Mouse (Mus musculus) monocyte, adult 5-6 weeks (primary cell): ENCODE results near the gene Fam214b. TPM values are rescaled to one million over a fixed set of nuclear protein-coding genes. Genes with fewer than 3 reads are reported as not detected.

ENCODE experiments used
- ATAC-seq: fragments of 153-309, 156-312 bp; replicated peaks from 2 replicates; pipeline ENCODE4 v1.8.0; 2017; ENCODE audit warnings: mild to moderate bottlenecking; ENCODE audit not compliant: low TSS enrichment, insufficient number of reproducible peaks, severe bottlenecking, poor library complexity, low FRiP score
- total RNA-seq: library from RNA; stranded (forward); fragments of 200-1000, 200-491, 200-594 nt; gene quantifications from 3 replicates; pipeline ENCODE4 v1.2.3, GENCODE M21; 2017

The Fam214b gene
- total RNA-seq, 1 experiment from 2014 or later: 35.6 TPM

DNA sequence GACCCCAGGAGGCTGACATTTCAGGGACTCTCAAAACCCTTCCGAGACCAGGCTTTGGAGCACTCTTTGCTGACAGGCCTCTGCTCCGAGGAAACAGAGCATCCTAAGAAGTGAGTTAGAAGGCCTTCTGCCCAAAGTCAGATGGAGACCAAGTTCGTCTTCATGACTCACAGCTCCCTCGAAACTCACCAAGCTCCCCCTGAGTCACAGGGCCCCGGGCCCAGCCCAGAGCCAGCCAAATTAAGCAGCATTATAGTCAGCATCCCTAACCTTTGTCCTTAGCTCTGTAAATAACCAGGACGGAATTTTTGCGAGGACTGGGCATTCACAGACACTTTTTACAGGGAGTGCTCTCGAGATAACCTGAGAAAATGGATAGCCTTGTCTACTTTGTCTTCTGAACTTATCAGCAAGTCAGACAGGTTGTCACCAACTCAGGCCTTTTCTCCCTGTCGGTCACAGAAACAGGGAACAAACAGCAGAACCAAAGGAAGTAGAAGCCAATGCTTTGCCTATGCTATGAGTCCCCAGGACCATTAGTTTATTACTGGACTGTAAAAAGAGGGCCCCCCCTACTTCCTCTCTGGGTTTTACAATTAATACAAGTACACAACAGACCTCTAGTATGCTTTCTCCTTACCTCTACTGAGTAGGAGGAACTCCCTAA, 5.0 kb downstream of the Fam214b start:
- no peak for ATAC-seq

DNA sequence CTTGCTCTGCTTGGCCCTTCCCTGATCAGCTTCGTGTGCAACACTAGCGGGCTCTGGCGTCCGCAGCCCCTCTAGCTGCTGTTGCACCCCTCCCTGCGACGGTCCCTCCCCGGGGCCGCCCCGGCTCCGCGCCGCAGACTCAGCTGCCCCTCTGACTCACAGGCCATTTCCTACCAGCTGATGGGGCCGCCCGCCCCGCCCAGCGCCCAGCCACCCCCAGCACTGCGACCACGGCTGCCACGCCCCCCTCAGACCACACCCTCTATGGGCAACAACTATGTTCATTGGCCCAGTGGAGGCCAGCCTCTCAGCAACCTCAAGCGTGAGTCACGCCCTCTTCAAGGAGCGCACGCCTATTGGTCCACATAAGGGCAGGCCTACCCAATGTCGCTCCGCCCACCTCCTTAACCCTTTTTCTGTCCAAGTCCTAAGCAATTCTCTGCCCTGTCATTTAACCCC, 5.9 kb downstream of the Fam214b start:
- peak; percentile 86 for ATAC-seq

DNA sequence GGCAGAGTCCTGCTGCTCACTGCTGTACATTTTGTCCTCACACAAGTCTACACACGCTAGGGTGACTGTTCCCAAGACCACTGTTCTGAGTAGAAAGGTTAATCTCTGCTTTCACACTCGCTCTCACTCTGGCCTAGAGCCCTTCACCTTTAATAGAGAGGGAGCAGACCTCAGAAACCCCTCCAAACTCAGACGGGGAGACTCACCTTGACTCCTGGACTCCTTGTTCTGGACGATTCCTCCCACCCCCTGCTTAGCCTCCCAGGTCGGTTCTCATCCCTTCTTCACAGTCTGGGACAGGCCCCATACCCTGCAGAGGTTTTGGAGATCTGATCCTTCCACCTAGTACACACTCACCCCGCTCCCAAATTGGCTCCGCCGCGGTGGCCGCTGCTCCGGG, 6.4 kb downstream of the Fam214b start:
- no peak for ATAC-seq

DNA sequence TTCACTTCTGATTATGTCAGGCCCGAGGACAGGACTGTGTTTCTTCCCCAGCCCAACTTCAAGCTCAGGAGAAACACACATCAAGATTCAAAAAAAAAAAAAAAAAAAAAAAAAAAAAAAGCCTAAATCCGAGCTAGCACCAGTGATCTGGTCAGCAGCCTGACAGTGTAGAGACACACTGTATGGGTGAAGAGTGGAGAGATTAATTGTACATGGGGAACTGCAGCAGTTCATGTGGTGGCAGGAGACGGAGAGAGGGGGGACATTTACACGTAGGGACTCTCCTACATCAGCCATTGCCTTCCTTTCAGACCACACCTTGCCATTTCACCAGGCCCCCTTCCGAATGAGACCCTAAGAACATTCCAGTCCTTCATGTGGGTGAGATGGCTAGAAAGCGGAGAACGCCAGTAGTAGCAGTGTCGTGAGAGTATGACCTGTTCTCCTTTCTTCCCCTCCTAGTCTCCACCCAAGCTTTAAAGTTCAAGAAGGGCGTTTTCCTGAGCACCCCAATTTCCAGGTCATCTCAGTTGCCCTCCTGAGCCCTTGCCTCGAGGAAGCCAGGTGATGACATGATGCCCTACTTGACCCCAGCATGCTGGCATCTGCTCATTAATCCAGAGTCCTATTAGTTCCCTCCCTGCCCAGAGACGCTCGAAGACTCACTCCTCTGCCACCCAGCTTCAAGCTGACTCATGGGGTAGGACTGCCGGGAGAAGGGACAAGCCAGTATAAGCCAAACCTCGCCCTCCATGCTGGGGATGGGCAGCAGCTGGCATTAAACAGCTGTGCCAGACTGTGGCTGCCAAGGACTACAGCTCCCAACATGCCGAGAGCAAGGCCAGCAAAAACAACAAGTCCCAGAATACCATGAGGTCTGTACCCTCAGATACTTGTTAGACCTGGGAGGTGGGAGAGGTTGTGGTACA, 7.2 kb downstream of the Fam214b start:
- ATAC-seq: no peak

DNA sequence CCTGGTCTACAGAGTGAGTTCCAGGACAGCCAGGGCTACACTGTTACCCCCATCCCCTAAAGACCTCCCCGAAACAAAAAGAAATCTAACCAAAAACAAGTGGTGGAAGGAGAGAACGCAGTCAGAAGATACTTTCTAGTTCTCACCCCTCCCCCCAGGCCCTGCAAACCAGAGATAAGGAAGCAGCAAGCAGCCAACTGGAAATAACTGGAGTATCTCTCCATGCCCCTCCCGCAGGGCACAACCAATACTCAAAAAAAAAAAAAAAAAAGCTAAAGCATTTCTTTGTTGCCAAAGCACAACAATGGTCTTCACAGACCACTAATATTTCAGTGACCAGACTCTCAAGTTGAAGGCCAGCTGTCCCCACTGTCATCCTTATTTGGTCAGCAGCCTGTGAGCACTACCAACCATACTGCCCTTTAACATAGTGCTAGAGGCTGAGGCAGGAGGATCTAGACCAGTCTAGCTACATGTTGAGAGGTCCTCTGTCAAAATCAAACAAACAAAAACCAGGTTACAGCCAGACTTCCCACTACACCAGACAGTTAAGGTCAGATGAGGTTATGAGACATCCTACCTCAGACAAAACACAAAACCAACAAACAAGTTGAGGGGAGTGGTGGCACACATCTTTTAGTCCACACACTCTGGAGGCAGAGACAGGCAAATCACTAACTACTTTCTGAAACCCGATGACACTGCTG, 8.0 kb downstream of the Fam214b start:
- no peak for ATAC-seq

DNA sequence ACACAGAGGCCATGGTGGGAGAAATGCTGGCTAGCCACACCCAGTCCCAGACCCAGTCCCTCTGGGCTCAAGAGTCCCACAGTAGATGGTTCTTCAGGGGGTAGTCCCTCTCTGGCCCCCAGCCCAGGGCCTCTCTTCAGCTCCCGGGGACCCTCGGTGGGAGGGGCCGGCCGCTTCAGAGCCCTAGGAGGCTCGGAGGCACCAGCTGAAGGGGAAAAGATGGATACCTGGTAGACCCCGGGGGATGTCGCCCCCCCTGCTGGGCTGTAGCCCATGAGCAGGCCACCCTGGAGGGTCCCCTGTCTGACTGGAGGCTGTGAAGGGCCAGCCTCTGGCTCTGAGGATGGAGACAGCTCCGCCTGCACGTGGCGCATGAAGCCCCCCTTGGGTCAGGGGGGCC, 9.7 kb downstream of the Fam214b start:
- no peak for ATAC-seq

DNA sequence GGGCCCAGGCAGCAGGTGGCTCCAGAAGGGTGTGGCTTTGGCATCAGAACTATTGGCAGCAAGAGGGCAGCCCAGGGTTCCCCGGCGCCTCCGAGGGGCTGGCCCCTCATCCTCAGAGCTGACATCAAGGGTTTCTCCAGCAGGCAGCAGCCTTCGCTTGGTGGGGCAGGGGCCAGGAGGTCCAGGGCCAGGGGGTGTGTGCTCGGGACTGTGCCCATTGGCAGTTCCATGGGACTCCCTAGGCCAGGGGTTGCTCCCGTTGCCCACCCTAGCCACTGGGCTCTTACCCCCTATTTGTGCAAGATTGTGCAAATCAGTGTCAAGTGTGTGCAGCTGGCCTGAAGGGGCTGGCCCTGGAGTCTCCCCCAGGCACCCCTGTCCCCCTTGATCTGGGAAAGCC, 10.2 kb downstream of the Fam214b start:
- no peak for ATAC-seq

DNA sequence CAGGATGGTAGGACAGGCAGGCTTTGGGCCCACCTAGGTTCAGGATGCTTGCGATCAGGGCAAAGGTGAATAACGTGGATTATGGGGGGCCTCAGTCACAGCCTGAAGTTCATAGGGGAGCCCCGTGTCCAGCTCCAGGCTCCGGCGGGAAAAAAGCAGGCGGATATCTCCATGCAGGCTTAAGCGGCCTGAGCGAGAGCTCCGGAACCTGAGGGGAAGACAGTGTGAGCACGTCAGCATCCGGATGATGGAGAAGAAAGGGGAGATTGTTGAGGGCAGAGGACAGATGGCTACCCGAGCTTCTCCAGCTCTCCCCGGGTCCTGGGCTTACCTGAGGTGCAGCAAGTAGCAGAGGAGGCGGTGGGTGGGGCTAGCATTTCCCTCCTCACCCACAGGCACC, 12.5 kb downstream of the Fam214b start:
- no peak for ATAC-seq

DNA sequence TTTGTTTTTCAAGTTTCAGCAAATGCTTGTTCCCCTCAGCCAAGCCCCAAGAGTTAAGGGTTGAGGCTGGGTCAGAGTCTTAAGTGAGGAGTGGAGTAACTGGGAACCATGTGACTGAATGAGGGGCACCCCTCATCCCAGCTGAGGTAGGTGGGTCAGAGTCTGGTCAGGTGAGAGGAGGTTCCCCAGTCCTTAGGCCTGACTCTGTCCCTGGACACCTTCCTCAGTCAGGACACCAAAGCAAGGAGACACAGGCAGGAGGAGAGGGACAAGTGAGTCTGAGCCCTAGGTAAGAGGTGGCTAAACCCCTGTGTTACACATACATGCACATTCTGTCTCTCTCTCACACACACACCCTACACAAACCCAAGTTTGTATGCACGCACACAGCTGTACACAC, 13.5 kb downstream of the Fam214b start:
- no peak for ATAC-seq

DNA sequence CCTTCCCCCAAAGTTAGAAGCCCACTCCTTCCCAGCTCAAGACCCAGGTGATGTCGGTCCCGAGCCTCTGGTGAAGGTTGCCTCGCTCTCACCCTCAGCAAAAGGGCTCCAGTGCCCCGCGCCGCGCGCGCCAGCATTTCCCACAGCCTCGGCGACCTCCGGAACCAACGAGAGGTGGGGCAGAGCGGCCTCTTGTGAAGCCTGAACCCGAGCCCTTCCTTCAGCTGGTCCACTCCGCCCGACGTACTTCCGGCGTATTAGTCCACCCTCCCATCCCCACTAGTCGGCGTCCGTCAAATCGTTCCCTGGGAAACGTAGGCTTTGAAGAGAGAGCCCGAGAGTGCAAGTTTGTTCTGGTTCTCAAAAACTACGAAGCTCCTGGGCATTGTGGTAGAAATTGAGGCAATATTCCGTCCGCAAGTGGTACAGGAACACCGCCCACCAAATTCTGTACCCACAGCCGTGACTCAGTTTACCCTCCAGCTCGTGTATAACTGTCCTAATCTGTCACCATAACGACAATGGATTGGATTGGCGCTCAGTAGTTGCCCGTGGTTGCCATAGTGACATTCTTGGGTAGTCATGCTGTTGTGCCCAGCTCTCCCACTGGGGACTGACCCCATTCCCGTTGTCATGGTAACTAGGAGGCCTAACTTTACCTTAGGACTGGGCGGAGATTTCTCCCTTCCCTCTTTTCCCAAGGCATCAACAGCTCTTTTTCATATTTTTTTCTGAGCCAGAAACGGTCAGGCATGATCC, 14.6 kb downstream of the Fam214b start, which contains the start of gene Stoml2:
Stoml2 (minus strand) TSS at position 474 of the 759 bp plus-strand sequence.
- ATAC-seq: peak; percentile 96

DNA sequence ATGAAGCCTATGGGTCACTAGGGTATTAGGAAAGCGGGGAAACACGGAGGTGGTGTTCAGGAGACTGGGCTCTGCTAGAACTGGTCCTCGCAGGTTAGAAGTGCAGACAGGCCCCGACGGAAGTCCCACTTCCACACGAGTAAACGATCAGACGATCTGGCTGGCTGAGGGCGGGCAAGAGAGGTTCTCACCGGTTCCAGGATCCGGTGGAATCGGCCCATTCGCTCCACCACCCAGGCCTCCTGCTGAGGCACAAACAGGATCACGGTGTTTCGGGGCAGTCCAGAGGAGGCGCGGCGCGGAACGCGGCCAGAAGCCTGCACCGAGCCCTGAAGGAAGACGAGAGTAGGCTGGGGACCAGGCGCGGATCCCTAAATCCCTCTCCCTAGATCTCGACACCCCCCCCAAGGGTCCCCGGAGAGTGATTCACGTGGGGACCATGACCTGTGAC, 15.2 kb downstream of the Fam214b start:
- ATAC-seq: no peak

DNA sequence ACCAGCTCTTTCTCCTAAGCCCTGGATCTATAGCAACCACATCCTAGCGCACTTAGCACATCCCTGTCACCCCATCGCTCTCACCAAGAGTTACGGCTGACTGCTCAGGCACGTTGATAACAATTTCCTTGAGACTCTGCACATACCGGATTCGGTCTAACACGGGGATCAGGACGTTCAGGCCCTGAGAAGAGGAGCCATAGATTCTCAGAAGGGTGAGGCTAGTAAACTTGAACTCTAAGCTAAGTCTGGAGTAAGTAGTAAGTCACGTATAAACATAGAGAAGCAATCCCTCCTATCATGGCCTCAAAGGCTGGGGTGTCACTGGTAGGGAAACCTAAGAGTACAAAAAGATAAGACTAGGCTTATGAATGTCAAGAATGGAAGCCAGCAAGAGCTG, 15.7 kb downstream of the Fam214b start:
- ATAC-seq: no peak

DNA sequence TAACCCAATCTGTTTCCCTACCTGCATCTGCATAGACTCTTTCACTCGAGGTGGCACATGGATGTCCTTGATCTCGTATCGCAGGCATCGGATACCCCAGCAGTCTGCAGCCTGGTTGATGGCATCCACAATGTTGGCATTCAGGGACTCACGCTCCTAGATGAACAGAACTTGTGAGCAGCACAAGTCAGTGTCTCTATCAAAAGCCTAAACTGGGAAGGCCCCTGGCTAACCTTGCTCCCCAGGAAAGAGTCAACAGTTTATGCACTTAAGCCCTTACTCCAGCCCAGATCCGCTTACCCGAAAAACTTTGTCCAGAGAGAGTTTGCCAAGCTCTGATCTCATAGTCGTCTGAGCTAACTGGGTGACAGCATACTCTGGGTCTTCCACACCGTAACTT, 16.3 kb downstream of the Fam214b start:
- ATAC-seq: no peak

DNA sequence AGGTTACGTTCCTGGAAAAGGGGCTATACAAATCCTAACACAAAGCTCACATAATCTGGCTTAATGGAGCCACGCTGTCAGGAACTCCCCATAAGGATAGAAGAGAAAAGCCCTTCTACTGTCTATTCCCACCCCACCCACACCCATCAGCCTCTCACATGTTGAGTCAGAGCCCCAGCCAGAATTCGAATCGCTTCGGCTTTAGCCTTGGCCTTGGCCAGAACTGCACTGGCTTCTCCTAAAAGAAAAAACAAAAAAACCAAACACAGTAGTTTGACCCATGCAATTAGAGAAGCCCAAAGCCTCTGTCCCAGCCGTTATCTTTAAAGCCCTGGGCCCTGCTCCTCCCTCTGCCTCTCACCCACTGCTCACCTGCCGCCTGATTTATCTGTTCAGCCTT, 16.9 kb downstream of the Fam214b start:
- no peak for ATAC-seq

DNA sequence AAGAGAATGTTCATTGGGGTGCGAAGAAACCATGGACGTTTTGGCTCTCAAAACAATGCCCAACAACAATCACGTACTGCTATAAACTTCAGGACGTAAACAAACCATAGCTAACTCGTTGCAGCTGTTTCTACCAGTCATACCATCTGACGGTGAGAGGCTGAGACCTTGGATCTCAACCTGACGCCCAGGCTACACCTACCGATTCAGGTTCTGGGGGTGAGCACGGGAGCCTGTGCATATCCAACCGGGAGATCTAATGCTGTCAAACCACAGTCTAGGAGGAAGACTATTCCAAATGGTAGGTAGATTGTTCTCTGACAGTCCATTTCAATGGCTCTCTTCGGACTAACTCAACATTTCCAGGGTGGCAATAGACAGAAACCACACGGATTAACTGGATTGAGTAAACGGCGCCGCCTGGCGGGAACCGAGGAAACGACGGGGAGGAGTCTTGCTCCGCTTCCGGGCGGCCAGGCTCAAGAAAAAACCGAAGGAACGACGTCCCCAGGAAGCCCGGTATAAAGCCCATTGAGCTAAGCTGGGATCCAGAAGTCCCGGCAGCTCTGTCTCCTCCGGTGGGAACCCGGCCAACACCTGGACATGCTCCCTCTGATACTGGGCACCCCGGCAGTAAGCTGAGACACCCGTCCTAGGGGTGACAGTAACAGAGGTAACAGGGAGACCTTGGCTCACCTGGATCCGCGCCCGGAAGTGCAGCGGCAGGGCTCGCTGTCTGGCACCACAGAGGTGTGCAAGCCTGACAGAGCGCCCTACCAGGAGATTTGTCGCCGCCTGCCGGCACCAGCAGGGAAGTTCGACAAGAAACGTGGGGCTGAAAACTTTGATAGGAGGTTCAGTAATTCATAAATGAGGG, 20.7 kb downstream of the Fam214b start, which contains the start of gene Pigo:
Pigo (minus strand) TSS at position 736 of the 877 bp plus-strand sequence.
- ATAC-seq: peak; percentile 87

DNA sequence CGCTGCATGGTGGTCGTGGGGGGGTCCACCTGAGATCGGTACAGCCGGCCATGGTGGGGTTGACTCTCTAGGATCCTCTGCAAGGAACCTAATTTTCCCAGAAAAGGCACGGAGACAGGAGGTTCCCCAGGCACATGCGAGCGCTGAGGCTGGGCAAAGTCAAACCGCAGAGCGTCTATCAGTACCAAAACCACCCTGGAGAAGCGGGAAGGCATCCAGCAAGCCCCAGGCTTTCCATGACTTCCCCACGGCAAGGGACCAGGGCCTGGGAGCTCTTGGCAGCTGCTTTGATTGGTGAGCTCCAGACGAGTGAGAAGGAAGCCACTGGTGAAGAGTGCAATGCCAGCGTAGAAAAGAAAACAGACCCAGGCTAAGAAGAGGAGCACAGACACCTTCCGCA, 21.3 kb downstream of the Fam214b start:
- ATAC-seq: no peak

DNA sequence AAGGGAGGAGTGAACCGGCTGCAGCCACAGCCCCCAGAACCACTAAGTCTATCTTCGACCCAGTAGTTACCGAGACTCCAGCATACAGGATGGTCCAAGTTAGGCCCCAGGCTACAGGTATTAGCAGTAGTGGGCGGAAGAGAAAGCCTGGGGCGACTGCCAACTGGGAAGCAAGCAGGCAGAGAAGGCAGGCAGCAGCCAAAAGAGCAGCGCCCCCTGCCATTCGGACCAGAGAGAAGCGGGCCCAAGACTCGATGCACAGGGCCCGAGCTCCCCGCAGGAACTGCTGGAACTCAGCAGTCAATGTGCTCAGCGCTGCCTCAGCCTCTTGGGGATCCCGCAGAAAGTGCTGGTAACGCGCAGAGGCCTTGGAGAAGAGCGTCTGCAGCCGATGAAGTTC, 24.7 kb downstream of the Fam214b start:
- ATAC-seq: no peak

DNA sequence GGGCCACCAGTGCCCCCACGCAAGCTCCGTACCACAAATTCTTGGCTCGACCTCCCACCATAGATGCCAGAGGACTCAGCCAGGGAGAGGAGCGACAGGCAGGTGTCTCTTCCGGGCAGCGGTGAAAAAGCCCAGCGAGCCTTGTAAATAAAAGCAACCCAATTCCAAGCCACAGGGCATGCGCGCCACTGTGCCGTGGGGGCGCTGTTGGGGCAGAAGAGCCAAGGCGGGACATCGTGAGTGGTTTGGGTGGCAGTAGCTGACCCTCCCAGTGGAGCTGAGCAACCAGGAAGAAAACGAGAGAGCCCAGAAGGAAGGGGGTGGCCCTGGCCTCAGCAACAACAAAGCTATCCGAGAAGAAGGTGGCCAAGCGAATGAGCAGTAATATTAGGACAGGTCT, 25.1 kb downstream of the Fam214b start:
- no peak for ATAC-seq
